Mouse (Mus musculus) embryo, embryonic 11.5 days (tissue): Measurements from ENCODE around the gene Pdss2.
"Not testable (repeated sequence)": the region's sequence is repeated elsewhere in the genome, so short reads cannot be mapped to it uniquely, and the experiment has no call there.

Source experiments
- DNase-seq: peaks from one replicate; pipeline ENCODE4 v3.0.0-alpha.2; 2012; ENCODE audit warnings: low read depth, low spot score

The Pdss2 gene

GRCm38 (mm10) chr10:43373035-43373434 lies 151.7 kb downstream of the Pdss2 start:
- DNase-seq, result no peak

DNA sequence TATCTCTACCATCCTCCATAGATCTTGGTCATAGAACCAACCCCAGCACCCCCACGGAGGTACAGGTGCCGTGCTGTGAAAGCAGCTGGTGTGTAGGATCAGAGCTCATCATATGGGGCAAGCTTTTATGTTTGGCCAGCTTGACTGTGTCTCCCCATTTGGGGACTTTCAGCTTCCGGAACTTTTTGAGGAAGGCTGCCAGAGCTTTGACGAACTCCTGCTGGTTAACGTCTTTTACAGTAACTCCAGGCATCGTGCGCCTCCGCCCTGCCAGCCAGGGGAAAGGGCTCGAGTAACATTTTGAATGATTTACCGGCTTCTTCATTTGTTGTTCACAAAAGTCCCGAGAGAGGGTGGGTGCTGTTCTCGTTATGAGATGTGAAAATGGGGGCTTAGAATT lies 152.4 kb downstream of the Pdss2 start:
- DNase-seq, result no peak

GRCm38 (mm10) chr10:43375286-43375685 lies 154.0 kb downstream of the Pdss2 start:
- DNase-seq, result no peak

DNA sequence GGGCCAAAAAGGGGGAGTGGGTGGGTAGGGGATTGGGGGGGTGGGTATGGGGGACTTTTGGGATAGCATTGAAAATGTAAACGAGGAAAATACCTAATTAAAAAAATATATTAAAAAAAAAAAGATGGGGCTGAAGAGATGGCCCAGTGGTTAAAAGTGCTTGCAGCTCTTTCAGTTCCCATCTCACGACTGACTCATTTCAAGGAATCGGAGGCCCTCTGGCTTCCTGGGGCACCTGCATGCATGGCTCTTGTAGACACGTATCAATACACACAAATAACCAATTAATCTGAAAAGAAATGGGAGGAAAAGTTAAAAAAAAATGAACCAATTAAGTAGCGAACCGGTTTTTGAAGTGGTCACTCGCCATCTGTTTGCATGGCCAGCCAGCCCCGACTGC lies 155.5 kb downstream of the Pdss2 start:
- DNase-seq, result no peak

DNA sequence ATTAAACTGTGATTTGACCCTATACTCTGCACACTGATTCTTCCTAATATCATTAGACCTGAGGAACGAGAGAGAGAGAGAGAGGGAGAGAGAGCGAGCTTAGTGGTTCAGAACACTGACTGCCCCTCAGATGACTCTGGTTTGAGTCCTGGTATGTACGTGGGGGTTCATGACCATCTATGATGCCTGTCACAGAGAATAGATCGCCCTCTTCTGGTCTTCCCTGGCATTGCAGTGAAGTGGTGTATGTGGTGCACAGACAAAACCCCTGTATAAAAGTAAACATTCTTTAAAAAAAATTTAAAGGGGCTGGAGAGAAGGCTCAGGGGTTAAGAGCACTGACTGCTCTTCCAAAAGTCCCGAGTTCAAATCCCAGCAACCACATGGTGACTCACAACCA lies 157.0 kb downstream of the Pdss2 start:
- DNase-seq, result peak; percentile 36

GRCm38 (mm10) chr10:43378732-43379644 lies 157.7 kb downstream of the Pdss2 start:
- DNase-seq, result no peak

DNA sequence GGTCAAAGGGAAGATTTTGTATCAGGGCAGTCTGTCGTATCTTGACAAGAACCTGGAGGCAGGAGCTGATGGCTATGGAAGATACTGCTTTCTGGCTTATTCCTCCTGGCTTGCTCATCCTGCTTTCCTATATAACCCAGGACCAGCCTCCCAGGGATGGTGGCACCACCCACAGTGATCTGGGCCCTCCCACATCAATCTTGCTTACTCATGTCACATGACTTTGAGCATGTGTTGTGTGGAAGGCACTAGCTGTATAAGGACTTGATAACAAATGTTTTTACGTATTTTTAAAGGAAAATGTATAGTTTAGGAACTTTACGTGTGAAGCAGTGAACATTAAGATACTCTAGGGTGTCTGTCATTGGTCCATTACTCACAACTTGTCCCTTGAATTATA lies 161.4 kb downstream of the Pdss2 start:
- DNase-seq, result no peak

DNA sequence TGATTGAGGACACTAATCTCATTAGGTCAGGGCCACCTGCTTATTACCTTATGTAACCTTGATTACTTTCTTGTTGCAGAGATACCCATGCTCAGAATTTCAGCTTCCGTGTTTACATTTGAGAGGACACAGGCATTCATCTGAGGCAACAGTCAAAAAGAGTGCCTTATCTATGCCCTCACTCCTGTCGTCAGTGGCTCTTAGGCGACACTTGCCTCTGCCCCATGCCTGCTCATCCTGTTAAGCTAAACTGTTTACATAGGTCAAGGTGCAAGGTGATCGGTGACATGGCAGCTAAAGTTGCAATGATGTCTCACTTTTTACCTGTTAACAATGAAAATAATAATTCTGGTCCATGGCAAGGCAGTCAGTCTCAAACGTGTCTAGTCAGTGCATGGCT lies 163.3 kb downstream of the Pdss2 start:
- no peak for DNase-seq

DNA sequence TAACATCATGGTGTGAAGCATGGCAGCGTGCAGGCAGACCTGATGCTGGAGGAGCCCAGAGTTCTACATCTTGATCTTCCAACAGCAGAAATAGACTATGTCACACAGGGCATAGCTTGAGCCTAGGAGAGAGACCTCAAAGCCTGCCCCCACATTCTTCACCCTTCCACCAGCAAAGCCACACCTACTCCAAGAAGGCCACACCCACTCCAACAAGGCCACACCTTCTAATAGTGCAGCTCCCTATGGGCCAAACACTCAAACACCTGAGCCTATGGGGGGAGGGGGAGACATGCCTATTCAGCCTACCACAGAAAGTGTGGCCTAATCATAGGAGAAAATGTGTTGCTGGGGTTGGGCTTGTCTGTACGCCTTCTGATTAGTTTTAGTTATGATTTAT lies 171.6 kb downstream of the Pdss2 start:
- DNase-seq, result no peak

DNA sequence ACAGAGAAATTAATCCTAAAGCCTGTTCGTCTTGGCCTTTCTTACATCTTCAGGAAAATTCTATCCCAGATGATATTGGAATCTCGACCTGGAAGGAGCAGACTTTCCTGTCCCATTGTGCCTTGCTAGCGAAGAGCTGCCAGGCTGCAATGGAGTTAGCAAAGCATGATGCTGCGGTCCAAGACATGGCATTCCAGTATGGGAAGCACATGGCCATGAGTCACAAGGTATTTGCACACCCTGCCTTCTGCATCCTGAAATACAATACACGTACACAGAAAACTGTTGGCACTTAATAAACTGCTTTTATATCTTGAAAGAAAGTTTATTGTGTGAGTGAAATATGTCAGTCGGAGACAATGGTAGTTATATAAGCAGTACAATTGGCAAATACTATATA lies 172.5 kb downstream of the Pdss2 start:
- no peak for DNase-seq

DNA sequence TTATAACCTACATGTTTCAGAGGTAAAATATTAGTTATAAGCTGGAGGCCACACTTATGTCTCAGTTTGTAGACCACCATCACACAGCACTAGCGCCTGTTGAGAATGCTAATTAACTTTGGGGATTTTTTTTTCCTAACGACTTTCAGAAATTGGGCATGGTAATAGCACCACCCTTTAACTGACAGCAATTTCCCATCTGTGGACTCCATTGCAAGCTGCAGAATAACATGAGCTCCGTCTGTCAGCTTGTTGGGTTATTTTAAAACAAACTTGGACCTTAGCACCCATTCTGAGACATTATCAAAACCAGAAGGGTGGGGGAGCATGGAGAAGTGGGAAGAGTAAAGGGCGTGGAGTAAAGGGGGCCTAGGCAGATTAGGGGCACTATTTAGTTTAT lies 174.5 kb downstream of the Pdss2 start:
- DNase-seq, result no peak

- no peak for DNase-seq
Measured at GRCm38 (mm10) chr10:43399596-43400316, 178.5 kb downstream of the Pdss2 start.

GRCm38 (mm10) chr10:43406107-43406506 lies 184.8 kb downstream of the Pdss2 start:
- DNase-seq, result no peak

DNA sequence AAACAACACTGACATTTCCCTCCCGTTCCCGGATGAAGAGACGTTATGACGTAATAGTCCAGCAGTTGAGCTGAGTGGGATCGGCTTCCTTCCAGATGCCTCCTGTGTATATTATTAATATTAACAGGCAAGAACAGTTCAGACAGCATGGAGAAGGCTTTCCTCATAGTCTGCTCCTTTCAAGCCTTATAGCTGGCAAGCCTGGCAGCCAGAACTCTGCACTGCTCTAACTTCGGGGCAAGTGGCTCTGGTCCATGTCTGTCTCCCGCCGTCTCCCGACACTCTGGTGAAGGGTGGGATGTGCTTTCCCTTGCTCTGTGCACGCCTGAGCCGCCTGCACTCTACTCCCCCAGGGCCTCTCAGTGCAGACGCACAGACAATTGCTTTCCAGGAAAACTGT lies 185.6 kb downstream of the Pdss2 start:
- DNase-seq, result no peak

DNA sequence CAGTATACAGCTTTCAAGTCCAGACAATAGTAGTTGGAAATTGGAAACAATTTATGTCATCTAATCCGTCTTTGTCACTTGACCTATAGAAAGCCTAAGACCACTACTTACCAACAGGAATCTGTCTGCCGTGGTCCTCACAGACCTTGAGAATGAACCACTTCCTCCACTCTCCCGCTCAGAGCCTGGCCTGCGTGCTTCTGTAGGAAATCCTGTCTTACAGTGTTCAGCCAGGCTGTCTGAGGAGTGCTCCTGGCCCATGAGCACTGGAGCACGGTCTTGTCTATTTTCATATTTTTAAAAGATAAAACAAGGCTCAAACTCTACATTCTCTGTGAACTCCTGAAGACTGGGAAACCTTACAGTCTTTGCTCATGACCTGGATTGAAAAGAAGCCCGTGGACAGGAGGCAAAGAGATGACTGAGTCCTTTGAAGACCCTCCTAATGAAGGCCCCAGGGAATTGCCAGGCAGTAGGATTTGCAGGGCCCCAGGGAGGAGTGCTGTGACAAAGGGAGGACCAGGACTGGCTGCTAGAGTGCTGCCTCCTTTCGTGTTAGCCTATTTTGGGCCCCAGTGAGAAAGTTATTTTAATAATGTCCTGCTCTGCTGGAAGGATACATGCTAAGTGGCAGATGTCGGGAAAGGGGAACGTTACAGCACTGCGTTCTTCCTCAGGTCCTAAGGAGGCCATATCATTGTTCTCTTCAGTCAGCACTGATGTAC lies 188.4 kb downstream of the Pdss2 start:
- DNase-seq, result no peak

- DNase-seq, result not testable (repeated sequence)
Measured at GRCm38 (mm10) chr10:43411164-43411563, 189.9 kb downstream of the Pdss2 start.

DNA sequence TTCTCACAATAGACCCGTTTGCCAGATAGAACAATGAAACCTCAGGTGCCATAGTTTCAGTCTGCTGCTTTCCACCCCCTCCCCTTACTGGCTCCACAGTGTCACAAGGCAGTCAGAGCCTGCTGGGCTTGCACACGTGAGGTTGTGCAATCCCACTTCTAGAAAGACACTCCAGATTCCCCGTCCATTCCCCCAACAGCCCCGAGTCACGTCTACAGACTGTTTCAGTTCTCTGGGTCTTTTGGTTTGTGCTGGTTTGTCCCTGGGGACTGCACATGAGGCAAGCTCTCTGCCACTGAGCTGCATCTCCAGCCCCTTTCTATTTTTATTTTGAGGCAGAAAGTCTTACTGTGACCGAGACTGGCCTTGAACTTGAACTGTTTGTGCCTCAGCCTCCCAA lies 196.1 kb downstream of the Pdss2 start:
- DNase-seq, result no peak

GRCm38 (mm10) chr10:43420660-43421413 lies 199.6 kb downstream of the Pdss2 start:
- DNase-seq, result no peak

DNA sequence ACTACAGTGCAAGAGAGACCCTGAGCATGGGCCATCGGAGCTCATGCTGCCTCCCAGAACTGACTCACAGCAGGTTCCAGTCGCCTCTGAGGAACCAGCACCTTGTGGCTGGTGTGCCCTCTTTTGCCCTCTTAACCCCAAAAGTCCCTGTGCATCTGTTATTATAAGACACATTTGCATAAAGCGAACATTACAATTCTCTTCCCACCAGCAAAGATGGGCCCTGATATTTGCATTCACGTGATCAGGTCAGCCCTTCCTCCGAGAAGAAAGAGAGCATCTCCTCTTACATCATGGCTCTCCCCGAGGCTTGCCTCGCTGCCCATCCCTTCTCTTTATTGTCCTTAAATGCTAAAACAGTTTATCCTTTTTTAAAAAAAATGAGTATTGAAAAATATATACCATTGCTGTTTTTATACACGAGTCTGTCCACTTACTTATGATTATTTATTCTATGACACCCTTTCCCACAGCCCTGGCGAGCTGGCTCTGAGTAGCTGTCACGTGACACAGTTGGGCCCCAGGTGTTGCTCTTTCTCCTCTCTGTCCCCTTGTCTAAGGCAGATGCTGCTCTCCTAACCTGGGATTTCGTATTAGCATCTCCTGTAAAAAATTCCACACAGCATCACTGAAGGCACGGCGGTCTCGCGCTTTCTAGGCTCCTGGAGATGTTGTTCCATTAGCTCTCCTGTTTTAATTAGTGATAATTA lies 200.9 kb downstream of the Pdss2 start:
- DNase-seq, result no peak

GRCm38 (mm10) chr10:43424545-43424944 lies 203.3 kb downstream of the Pdss2 start:
- DNase-seq, result no peak

DNA sequence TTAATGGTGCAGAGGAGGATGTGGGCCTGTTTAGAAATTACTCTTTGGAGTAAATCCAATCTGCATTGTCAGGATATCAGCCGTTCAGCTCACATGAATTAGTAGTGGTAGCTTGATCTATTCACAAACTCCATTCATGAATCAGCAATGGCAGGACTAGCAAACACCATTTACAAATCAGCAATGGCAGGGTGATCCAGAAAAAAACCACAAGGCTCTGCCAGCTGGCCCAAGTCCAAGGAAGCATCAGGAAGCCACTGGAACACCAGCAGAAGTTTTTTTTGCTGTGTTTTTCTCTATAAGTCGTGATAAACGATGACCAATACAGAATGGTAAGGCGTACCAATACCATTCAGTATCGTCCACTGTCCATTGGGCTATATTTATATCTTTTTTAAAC lies 209.3 kb downstream of the Pdss2 start:
- no peak for DNase-seq
